Mouse (Mus musculus) layer of hippocampus, adult 9-11 months (tissue): ENCODE measurements at regions not wholly inside any gene's neighbourhood (a gene's known extent, or its start where the extent isn't known, plus 50 kb on each side); places are given as distances from the start of the nearest gene placed in this dataset.
A peak's percentile ranks its signal among the peaks of the same experiment; 100 is the strongest.
"Not testable (repeated sequence)": the region's sequence is repeated elsewhere in the genome, so short reads cannot be mapped to it uniquely, and the experiment has no call there.

Experiments
- DNase-seq: peaks from one replicate; pipeline ENCODE4 v3.0.0; 2022

- no peak for DNase-seq
Measured at GRCm38 (mm10) chr12:117380836-117381235, 135.4 kb upstream of the Rapgef5 start.

- not testable (repeated sequence) for DNase-seq
Measured at GRCm38 (mm10) chr12:117382727-117383126, 133.6 kb upstream of the Rapgef5 start.

- peak; percentile 67 for DNase-seq
Measured at GRCm38 (mm10) chr12:117385072-117385666, 131.1 kb upstream of the Rapgef5 start.

GRCm38 (mm10) chr12:117385697-117386096, 130.6 kb upstream of the Rapgef5 start:
- DNase-seq: no peak

- no peak for DNase-seq
Measured at GRCm38 (mm10) chr12:117386957-117387356, 129.3 kb upstream of the Rapgef5 start.

- no peak for DNase-seq
Measured at GRCm38 (mm10) chr12:117389516-117390347, 126.5 kb upstream of the Rapgef5 start.

- DNase-seq: no peak
Measured at GRCm38 (mm10) chr12:117397512-117397911, 118.8 kb upstream of the Rapgef5 start.

- peak; percentile 80 for DNase-seq
Measured at GRCm38 (mm10) chr12:117403513-117404156, 112.6 kb upstream of the Rapgef5 start.

- DNase-seq: no peak
Measured at GRCm38 (mm10) chr12:117404157-117404752, 112.0 kb upstream of the Rapgef5 start.

- no peak for DNase-seq
Measured at GRCm38 (mm10) chr12:117406832-117407231, 109.4 kb upstream of the Rapgef5 start.

- DNase-seq: no peak
Measured at GRCm38 (mm10) chr12:117410604-117411003, 105.7 kb upstream of the Rapgef5 start.

- DNase-seq: peak; percentile 50
Measured at GRCm38 (mm10) chr12:117412257-117412656, 104.0 kb upstream of the Rapgef5 start.

- DNase-seq: no peak
Measured at GRCm38 (mm10) chr12:117412779-117413505, 103.3 kb upstream of the Rapgef5 start.

- DNase-seq: no peak
Measured at GRCm38 (mm10) chr12:117414020-117414419, 102.3 kb upstream of the Rapgef5 start.

GRCm38 (mm10) chr12:117415146-117415545, 101.1 kb upstream of the Rapgef5 start:
- DNase-seq: no peak

GRCm38 (mm10) chr12:117417991-117418390, 98.3 kb upstream of the Rapgef5 start:
- no peak for DNase-seq

GRCm38 (mm10) chr12:117422315-117422978, 93.8 kb upstream of the Rapgef5 start:
- DNase-seq: no peak

GRCm38 (mm10) chr12:117425363-117426031, 90.8 kb upstream of the Rapgef5 start:
- DNase-seq: no peak

GRCm38 (mm10) chr12:117427431-117427830, 88.8 kb upstream of the Rapgef5 start:
- DNase-seq: no peak

GRCm38 (mm10) chr12:117430886-117431285, 85.4 kb upstream of the Rapgef5 start:
- no peak for DNase-seq

GRCm38 (mm10) chr12:117432788-117433187, 83.5 kb upstream of the Rapgef5 start:
- no peak for DNase-seq

GRCm38 (mm10) chr12:117437011-117437410, 79.3 kb upstream of the Rapgef5 start:
- DNase-seq: no peak
